Mouse (Mus musculus) midbrain, embryonic 16.5 days (tissue): ENCODE data around the gene Bdh2. TPM values are rescaled to one million over a fixed set of nuclear protein-coding genes. Genes with fewer than 3 reads are reported as not detected.

Experiments used
- ATAC-seq: fragments of 200-750 bp; cut with Nextera tagmentation; 2 replicates; pipeline ENCODE4 v1.8.0; 2017; ENCODE audit warnings: moderate TSS enrichment
- H3K27ac ChIP-seq: fragments of 300-500 bp; sonication (generic); 2 replicates; pipeline ENCODE4 v1.5.1; 2014; ENCODE audit warnings: mild to moderate bottlenecking, low read length, mixed read lengths
- H3K27me3 ChIP-seq: fragments of 300-500 bp; sonication (generic); 2 replicates; pipeline ENCODE4 v1.6.1; 2014; ENCODE audit warnings: low read depth, low read length, mixed read lengths; ENCODE audit not compliant: control insufficient read depth, insufficient read depth
- H3K36me3 ChIP-seq: fragments of 300-500 bp; sonication (generic); 2 replicates; pipeline ENCODE4 v1.6.1; 2014; ENCODE audit warnings: mild to moderate bottlenecking, low read length, moderate library complexity, mixed read lengths; ENCODE audit not compliant: control insufficient read depth, insufficient read depth
- H3K4me1 ChIP-seq: fragments of 300-500 bp; sonication (generic); 2 replicates; pipeline ENCODE4 v1.6.1; 2014; ENCODE audit warnings: mild to moderate bottlenecking, low read length, mixed read lengths; ENCODE audit not compliant: control insufficient read depth, insufficient read depth
- H3K4me2 ChIP-seq: fragments of 300-500 bp; sonication (generic); 2 replicates; pipeline ENCODE4 v1.6.1; 2014; ENCODE audit warnings: mild to moderate bottlenecking, low read length, mixed read lengths
- H3K4me3 ChIP-seq: fragments of 300-500 bp; sonication (generic); 2 replicates; pipeline ENCODE4 v1.5.1; 2014; ENCODE audit warnings: low read depth, mild to moderate bottlenecking, low read length, moderate library complexity, mixed read lengths
- H3K9ac ChIP-seq: fragments of 300-500 bp; sonication (generic); 2 replicates; pipeline ENCODE4 v1.6.1; 2014; ENCODE audit warnings: low read depth, low read length, mixed read lengths
- H3K9me3 ChIP-seq: fragments of 300-500 bp; sonication (generic); replicated peaks from 2 replicates; pipeline ENCODE4 v1.6.1; 2014; ENCODE audit warnings: mild to moderate bottlenecking, low read length, mixed read lengths; ENCODE audit not compliant: control insufficient read depth, poor library complexity, severe bottlenecking
- WGBS: fragments of 180-500 bp; shearing (Covaris S2); extraction: QIAGEN DNeasy Blood & Tissue Kit; methylation state at CpG from one replicate; pipeline ENCODE4 v1.1.7; 2014; 5-methylcytosine and 5-hydroxymethylcytosine counted together
- polyA plus RNA-seq: library from polyadenylated mRNA; unstranded; fragments of >200 nt; fragmentation: Nextera tagmentation; extraction: Ambion mirVana; gene quantifications from 2 replicates; pipeline ENCODE4 v1.2.1, GENCODE M21; 2015

Bdh2 gene
- polyA plus RNA-seq, 1 experiment from 2014 or later = 4.8 TPM

- Histone ChIP-seq H3K4me1 (no peaks in the 10 kb centered on the region), H3K4me3 (no peak overlapping the region), H3K4me2 (no peak overlapping the region), H3K9ac (no peak overlapping the region), H3K9me3 (no peaks in the 10 kb centered on the region), H3K27ac (no peak overlapping the region), H3K27me3 (no peaks in the 10 kb centered on the region), H3K36me3 (no peaks in the 10 kb centered on the region)
- 84% methylated on average over 7 of the region's 7 CpGs for WGBS
- no peak for ATAC-seq
Measured at GRCm38 (mm10) chr3:135260233-135260632, 20.8 kb upstream of the Bdh2 start.

- ATAC-seq = no peak
- no peak overlapping the region for H3K27ac ChIP-seq
- H3K9me3 ChIP-seq = no peaks in the 10 kb centered on the region
- H3K4me2 ChIP-seq = no peak overlapping the region
- no peaks in the 10 kb centered on the region for H3K27me3 ChIP-seq
- H3K9ac ChIP-seq = no peak overlapping the region
- H3K36me3 ChIP-seq = no peaks in the 10 kb centered on the region
- H3K4me3 ChIP-seq = no peak overlapping the region
- 83% methylated on average over 5 of the region's 5 CpGs for WGBS
- H3K4me1 ChIP-seq = no peaks in the 10 kb centered on the region
Measured at GRCm38 (mm10) chr3:135268616-135269015, 12.4 kb upstream of the Bdh2 start.

- WGBS = 92% methylated on average over 10 of the region's 10 CpGs
- Histone ChIP-seq H3K4me3 (no peak overlapping the region), H3K4me1 (no peaks in the 10 kb centered on the region), H3K27me3 (no peaks in the 10 kb centered on the region), H3K27ac (no peak overlapping the region), H3K9ac (no peak overlapping the region), H3K36me3 (no peaks in the 10 kb centered on the region), H3K4me2 (no peak overlapping the region), H3K9me3 (no peaks in the 10 kb centered on the region)
- ATAC-seq = no peak
Measured at GRCm38 (mm10) chr3:135269391-135269990, 11.5 kb upstream of the Bdh2 start.

- Histone ChIP-seq H3K9me3 (no peaks in the 10 kb centered on the region), H3K4me2 (no peak overlapping the region), H3K4me3 (no peak overlapping the region), H3K36me3 (no peaks in the 10 kb centered on the region), H3K27me3 (no peaks in the 10 kb centered on the region), H3K4me1 (no peaks in the 10 kb centered on the region), H3K27ac (no peak overlapping the region), H3K9ac (no peak overlapping the region)
- ATAC-seq = no peak
- 75% methylated on average over 12 of the region's 12 CpGs for WGBS
Measured at GRCm38 (mm10) chr3:135272627-135273026, 8.4 kb upstream of the Bdh2 start.

- H3K4me2 ChIP-seq = no peak overlapping the region
- no peaks in the 10 kb centered on the region for H3K4me1 ChIP-seq
- no peaks in the 10 kb centered on the region for H3K27me3 ChIP-seq
- H3K9me3 ChIP-seq = no peaks in the 10 kb centered on the region
- no peak overlapping the region for H3K4me3 ChIP-seq
- 92% methylated on average over 13 of the region's 13 CpGs for WGBS
- no peaks in the 10 kb centered on the region for H3K36me3 ChIP-seq
- H3K27ac ChIP-seq = no peak overlapping the region
- no peak for ATAC-seq
- H3K9ac ChIP-seq = no peak overlapping the region
Measured at GRCm38 (mm10) chr3:135273047-135273446, 8.0 kb upstream of the Bdh2 start.

GRCm38 (mm10) chr3:135280160-135280559, 861 bp upstream of the Bdh2 start:
- 79% methylated on average over 4 of the region's 4 CpGs for WGBS

GRCm38 (mm10) chr3:135281701-135282100, 680 bp downstream of the Bdh2 start:
- no peak overlapping the region for H3K4me3 ChIP-seq
- H3K4me2 ChIP-seq = no peak overlapping the region
- no peaks in the 10 kb centered on the region for H3K9me3 ChIP-seq
- ATAC-seq = no peak
- H3K27me3 ChIP-seq = no peaks in the 10 kb centered on the region
- WGBS = 86% methylated on average over 8 of the region's 8 CpGs
- no peak overlapping the region for H3K9ac ChIP-seq
- no peak overlapping the region for H3K27ac ChIP-seq
- no peaks in the 10 kb centered on the region for H3K36me3 ChIP-seq
- peaks cover 4% of the 10 kb centered on the region; the same call in 1 of the 2 replicates for H3K4me1 ChIP-seq

More at GRCm38 (mm10) chr3:135280160-135280559, 861 bp upstream of the Bdh2 start:
- H3K27ac ChIP-seq = no peak overlapping the region
- H3K9ac ChIP-seq = peak overlapping the region; percentile 46; the same call in 1 of the 2 replicates
- no peaks in the 10 kb centered on the region for H3K27me3 ChIP-seq
- peaks cover 4% of the 10 kb centered on the region; the same call in 1 of the 2 replicates for H3K4me1 ChIP-seq
- H3K4me3 ChIP-seq = no peak overlapping the region
- H3K9me3 ChIP-seq = no peaks in the 10 kb centered on the region
- no peaks in the 10 kb centered on the region for H3K36me3 ChIP-seq
- H3K4me2 ChIP-seq = no peak overlapping the region
- ATAC-seq = no peak

- Histone ChIP-seq H3K36me3 (no peaks in the 10 kb centered on the region), H3K27me3 (no peaks in the 10 kb centered on the region), H3K4me3 (no peak overlapping the region), H3K9me3 (no peaks in the 10 kb centered on the region), H3K4me2 (no peak overlapping the region), H3K9ac (no peak overlapping the region), H3K27ac (no peak overlapping the region), H3K4me1 (peaks cover 4% of the 10 kb centered on the region; the same call in 1 of the 2 replicates)
- WGBS = 89% methylated on average over 11 of the region's 11 CpGs
- no peak for ATAC-seq
Measured at GRCm38 (mm10) chr3:135285256-135285655, 4.2 kb downstream of the Bdh2 start.

- Histone ChIP-seq H3K4me1 (peaks cover 1% of the 10 kb centered on the region; the same call in 1 of the 2 replicates), H3K4me2 (no peak overlapping the region), H3K36me3 (no peaks in the 10 kb centered on the region), H3K27me3 (no peaks in the 10 kb centered on the region), H3K27ac (no peak overlapping the region), H3K9ac (no peak overlapping the region), H3K9me3 (no peaks in the 10 kb centered on the region), H3K4me3 (no peak overlapping the region)
- no peak for ATAC-seq
- 70% methylated on average over 3 of the region's 3 CpGs for WGBS
Measured at GRCm38 (mm10) chr3:135285807-135286206, 4.8 kb downstream of the Bdh2 start.
